Mouse (Mus musculus) hindbrain, postnatal 0 days (tissue): ENCODE results near the gene Cstb. TPM values are rescaled to one million over a fixed set of nuclear protein-coding genes. Genes with fewer than 3 reads are reported as not detected.

Source experiments
- ATAC-seq: fragments of 200-750 bp; cut with Nextera tagmentation; 2 replicates; pipeline ENCODE4 v1.8.0; 2017; ENCODE audit warnings: mild to moderate bottlenecking, moderate TSS enrichment, moderate library complexity
- DNase-seq: peaks from one replicate; pipeline ENCODE4 v3.0.0-alpha.2; 2015; ENCODE audit warnings: low spot score
- H3K27ac ChIP-seq: fragments of 300-500 bp; sonication (generic); 2 replicates; pipeline ENCODE4 v1.5.1; 2014; ENCODE audit warnings: mild to moderate bottlenecking
- H3K27me3 ChIP-seq: fragments of 300-500 bp; sonication (generic); 2 replicates; pipeline ENCODE4 v1.6.1; 2014; ENCODE audit warnings: low read length, mixed read lengths; ENCODE audit not compliant: insufficient read depth
- H3K36me3 ChIP-seq: fragments of 300-500 bp; sonication (generic); 2 replicates; pipeline ENCODE4 v1.6.1; 2014; ENCODE audit warnings: low read length, mixed read lengths; ENCODE audit not compliant: insufficient read depth
- H3K4me1 ChIP-seq: fragments of 300-500 bp; sonication (generic); 2 replicates; pipeline ENCODE4 v1.6.1; 2014; ENCODE audit warnings: antibody characterized with exemption, low read length, mixed read lengths; ENCODE audit not compliant: insufficient read depth
- H3K4me2 ChIP-seq: fragments of 300-500 bp; sonication (generic); 2 replicates; pipeline ENCODE4 v1.6.1; 2014; ENCODE audit warnings: low read depth, mild to moderate bottlenecking, low read length, moderate library complexity, mixed read lengths
- H3K4me3 ChIP-seq: fragments of 300-500 bp; sonication (generic); 2 replicates; pipeline ENCODE4 v1.5.1; 2014; ENCODE audit warnings: low read length
- H3K9ac ChIP-seq: fragments of 300-500 bp; sonication (generic); replicated peaks from 2 replicates; pipeline ENCODE4 v1.6.1; 2014; ENCODE audit warnings: mild to moderate bottlenecking, low read length, moderate library complexity, mixed read lengths
- H3K9me3 ChIP-seq: fragments of 300-500 bp; sonication (generic); 2 replicates; pipeline ENCODE4 v1.6.1; 2016; ENCODE audit warnings: low read length, mixed read lengths
- CTCF ChIP-seq: IDR thresholded peaks from 2 replicates; pipeline ENCODE4 v1.5.1; 2016; ENCODE audit warnings: antibody characterized with exemption, control low read depth, low read depth
- WGBS: fragments of 180-500 bp; shearing (Covaris S2); extraction: QIAGEN DNeasy Blood & Tissue Kit; methylation state at CpG from one replicate; pipeline ENCODE4 v1.1.7; 2014; 5-methylcytosine and 5-hydroxymethylcytosine counted together
- polyA plus RNA-seq: library from polyadenylated mRNA; unstranded; fragments of >200 nt; fragmentation: Nextera tagmentation; extraction: Ambion mirVana; gene quantifications from 2 replicates; pipeline ENCODE4 v1.2.1, GENCODE M21; 2015
- total RNA-seq: library from RNA; depleted of rRNA; stranded (reverse); fragments of >200 nt; gene quantifications from 2 replicates; pipeline ENCODE4 v1.2.3, GENCODE M21; 2014; rRNA removed

Gene Cstb
- total RNA-seq = 80.6 and 84.4 TPM in 2 replicates
- polyA plus RNA-seq = 147 and 148 TPM in 2 replicates

DNA sequence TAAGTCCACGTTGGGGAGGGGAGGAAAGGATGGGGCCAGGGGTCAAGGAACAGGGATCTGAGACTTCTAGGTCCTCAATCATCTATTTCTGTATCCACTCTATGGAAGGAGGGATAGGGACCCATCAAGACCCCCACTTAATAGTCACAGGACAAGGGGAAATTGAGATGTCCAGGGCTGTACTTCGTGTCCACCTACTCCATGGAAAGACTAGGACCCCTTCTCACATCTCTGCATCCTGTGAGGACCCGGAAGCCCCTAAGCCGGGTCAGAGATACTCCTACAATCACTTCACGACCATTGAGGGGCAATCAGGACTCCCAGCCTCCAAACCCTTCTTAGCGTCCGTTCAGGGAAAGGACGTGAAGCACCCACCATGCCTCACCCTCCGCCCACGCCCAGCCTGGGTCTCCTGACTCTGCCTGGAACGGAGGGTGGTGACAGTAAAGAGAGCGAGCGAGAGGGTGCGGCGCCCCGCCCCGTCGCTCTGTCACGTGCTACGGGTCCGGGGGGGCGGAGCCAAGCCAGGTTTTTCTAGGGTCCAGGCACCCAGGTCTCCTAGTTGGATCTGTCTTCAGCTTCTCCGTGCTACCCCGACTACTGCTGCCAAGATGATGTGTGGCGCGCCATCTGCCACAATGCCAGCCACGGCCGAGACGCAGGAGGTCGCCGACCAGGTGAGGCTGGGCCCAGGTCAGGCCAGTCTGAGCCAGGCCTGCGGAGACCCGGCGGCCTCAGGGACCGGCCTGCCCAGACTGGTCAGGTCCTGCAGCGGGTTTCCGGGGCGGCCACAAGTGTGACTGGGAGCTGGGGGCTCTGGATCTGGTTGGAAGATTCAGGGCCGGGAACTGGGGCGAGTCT lies at the start of gene Cstb:
TSS of gene Cstb (plus strand) at position 489 of the 861 bp plus-strand sequence.
- Histone ChIP-seq H3K9me3 (no peaks in the 10 kb centered on the region), H3K9ac (peak within 1 kb of the TSS; percentile 85), H3K4me3 (peak within 1 kb of the TSS; percentile 82), H3K27me3 (no peaks in the 10 kb centered on the region), H3K4me1 (no peaks in the 10 kb centered on the region), H3K36me3 (peaks cover 8% of the 10 kb centered on the region; the same call in 1 of the 2 replicates), H3K27ac (peak within 1 kb of the TSS; percentile 74), H3K4me2 (peak within 1 kb of the TSS; percentile 84)
- WGBS = 2% methylated on average over 40 of the region's 40 CpGs
- TF ChIP-seq CTCF = no peak
- DNase-seq (peak; percentile 87), ATAC-seq (peak; percentile 93)

DNA sequence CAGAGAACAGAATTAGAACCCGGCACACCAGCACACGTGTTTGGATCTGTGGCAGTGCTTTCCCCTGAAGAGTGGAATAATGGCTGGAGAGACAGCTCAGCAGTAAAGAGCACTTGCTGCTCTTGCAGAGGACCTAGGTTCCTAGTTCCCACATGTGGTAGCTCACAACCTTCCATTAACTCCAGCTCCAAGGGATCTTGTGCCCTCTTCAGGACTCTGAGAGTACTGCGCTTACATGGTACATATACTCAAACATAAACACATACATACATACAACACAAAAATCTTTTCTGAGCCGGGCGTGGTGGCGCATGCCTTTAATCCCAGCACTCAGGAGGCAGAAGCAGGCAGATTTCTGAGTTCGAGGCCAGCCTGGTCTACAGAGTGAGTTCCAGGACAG lies 47.0 kb upstream of the Cstb start:
- no peak overlapping the region for H3K27ac ChIP-seq
- no peaks in the 10 kb centered on the region for H3K36me3 ChIP-seq
- no peaks in the 10 kb centered on the region for H3K27me3 ChIP-seq
- H3K9me3 ChIP-seq = no peaks in the 10 kb centered on the region
- no peaks in the 10 kb centered on the region for H3K4me1 ChIP-seq
- TF ChIP-seq CTCF = peak; percentile 7; the same call in 1 of the 2 replicates
- no peak for ATAC-seq
- no peak overlapping the region for H3K4me3 ChIP-seq
- no peak for DNase-seq
- no peak overlapping the region for H3K4me2 ChIP-seq
- H3K9ac ChIP-seq = no peak overlapping the region
- WGBS = 97% methylated on average over 7 of the region's 7 CpGs

DNA sequence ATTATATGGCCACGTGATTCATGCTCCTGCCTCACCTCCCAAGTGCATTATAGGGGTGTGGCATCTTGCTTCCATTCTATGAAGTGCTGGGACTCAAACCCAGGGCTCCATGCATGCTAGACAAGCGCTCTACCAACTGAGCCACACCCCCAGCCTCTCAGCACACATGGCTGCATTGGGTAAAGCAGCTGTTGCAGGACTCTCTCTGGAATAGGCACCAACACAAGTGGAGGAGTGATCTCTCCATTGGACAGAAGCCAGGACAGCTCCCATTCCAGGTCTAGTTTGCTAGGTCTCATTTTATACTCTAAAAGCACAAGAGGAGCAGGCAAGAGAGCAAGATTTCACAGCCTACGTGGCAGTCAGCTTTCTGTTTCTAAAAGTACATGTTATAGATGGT lies 41.9 kb upstream of the Cstb start:
- no peak for DNase-seq
- Histone ChIP-seq H3K4me3 (no peak overlapping the region), H3K4me1 (no peaks in the 10 kb centered on the region), H3K27ac (no peak overlapping the region), H3K36me3 (no peaks in the 10 kb centered on the region), H3K4me2 (no peak overlapping the region), H3K27me3 (no peaks in the 10 kb centered on the region), H3K9me3 (no peaks in the 10 kb centered on the region), H3K9ac (no peak overlapping the region)
- ATAC-seq = no peak
- no peak for TF ChIP-seq CTCF
- WGBS = 79% methylated on average over 3 of the region's 3 CpGs

DNA sequence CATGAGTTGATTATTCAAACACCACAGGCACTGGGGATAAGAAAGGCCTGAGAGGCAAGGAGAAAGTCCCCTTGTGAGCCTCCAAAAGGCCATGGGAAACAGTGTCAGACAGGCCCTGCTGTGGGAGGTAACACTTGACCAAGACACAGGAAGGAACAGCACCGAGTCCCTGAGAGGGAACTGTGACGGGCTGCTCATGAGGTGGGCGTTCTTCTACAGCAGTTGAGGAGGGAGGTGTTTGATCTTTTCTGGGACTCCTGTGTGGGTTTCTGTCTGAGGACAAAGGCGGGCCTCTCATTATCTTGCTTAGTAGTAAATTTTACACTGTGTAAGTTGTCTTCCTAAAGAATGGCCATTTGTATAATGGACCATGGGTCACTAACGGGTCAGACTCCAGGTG lies 39.9 kb upstream of the Cstb start:
- Histone ChIP-seq H3K4me3 (no peak overlapping the region), H3K9ac (no peak overlapping the region), H3K27me3 (no peaks in the 10 kb centered on the region), H3K27ac (no peak overlapping the region), H3K36me3 (no peaks in the 10 kb centered on the region), H3K4me2 (no peak overlapping the region), H3K9me3 (no peaks in the 10 kb centered on the region), H3K4me1 (no peaks in the 10 kb centered on the region)
- no peak for DNase-seq
- WGBS = 73% methylated on average over 5 of the region's 5 CpGs
- TF ChIP-seq CTCF = no peak
- no peak for ATAC-seq

DNA sequence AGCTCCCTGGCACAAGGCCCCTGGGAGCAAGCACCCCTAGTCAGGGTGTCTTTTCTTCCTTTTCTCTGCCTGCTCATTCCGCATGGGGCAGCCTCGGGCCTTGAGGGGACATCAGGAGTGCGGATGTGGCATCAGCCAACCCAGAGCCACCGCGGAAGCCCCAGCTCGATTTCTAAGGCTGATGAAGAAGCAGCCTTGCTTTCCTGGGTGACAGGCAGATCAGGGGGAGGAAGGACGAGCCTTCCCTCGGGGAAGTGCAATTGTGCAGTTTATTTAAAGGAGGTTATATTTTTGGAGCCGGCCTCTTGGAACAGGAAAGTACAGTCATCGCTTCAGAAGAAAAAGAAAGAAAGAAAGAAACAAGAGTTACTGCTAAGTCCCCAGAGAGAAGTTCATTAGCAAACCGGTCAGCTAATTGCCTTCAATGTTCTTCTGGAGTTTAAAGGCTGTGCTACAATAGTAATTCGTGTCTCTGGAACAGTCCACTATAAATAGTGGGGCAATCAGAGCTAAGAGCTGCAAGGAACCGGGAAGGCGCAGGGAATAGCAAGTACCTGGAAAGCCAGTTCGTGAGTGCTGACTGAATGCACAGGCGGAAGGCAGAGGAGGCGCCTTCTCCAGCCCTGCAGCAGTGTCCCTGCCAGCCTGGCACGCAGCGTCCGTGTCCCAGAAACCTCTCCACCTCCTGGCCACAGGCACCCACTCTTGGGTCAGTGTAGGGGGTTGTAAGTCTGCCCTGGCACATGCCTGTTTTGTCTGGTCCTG lies 37.1 kb upstream of the Cstb start:
- no peak overlapping the region for H3K9ac ChIP-seq
- H3K27me3 ChIP-seq = peaks cover 5% of the 10 kb centered on the region; the same call in 1 of the 2 replicates
- H3K4me2 ChIP-seq = no peak overlapping the region; the same call in 1 of the 2 replicates
- H3K4me1 ChIP-seq = no peaks in the 10 kb centered on the region
- TF ChIP-seq CTCF = no peak
- H3K9me3 ChIP-seq = no peaks in the 10 kb centered on the region
- H3K27ac ChIP-seq = peak overlapping the region; percentile 59; the same call in 1 of the 2 replicates
- 57% methylated on average over 20 of the region's 20 CpGs for WGBS
- no peaks in the 10 kb centered on the region for H3K36me3 ChIP-seq
- ATAC-seq = peak; percentile 73
- H3K4me3 ChIP-seq = no peak overlapping the region
- DNase-seq = peak; percentile 53

DNA sequence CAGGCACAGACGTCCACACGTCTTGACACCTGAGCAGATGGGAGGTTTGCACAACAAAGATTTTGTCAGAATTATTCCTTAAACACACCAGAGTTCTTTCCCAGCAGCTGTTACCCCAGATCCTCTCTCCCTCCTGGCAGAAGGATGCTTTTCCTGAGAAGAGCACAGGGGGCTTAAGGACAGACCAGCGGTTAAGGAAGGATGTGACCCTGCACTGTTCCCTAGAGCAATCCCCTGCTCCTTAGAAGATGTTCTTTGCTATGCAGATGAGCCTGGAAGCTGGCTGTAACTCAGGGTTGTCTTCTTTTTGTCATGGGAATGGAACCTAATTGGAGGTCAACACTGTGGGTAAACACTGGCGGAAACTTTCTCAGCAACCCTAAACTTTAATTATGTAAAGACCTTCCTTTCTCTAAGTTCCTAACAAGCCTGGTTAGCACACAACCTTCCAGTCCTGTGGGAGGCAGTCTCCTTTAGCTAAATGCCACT lies 34.4 kb upstream of the Cstb start:
- Histone ChIP-seq H3K4me1 (peaks cover 6% of the 10 kb centered on the region; the same call in 1 of the 2 replicates), H3K27me3 (peaks cover 5% of the 10 kb centered on the region; the same call in 1 of the 2 replicates), H3K36me3 (no peaks in the 10 kb centered on the region), H3K27ac (no peak overlapping the region), H3K4me3 (no peak overlapping the region), H3K9me3 (no peaks in the 10 kb centered on the region), H3K4me2 (no peak overlapping the region), H3K9ac (no peak overlapping the region)
- DNase-seq (no peak), ATAC-seq (no peak)
- no peak; the same call in 1 of the 2 replicates for TF ChIP-seq CTCF
- WGBS = 17% methylated on average over 4 of the region's 4 CpGs
